Mouse (Mus musculus) myocyte (in vitro differentiated cells): ENCODE results near the gene Lyrm7.

ENCODE experiments used
- POLR2A ChIP-seq: IDR thresholded peaks from one replicate; pipeline ENCODE4 v1.6.1; 2011; ENCODE audit warnings: low read depth, mild to moderate bottlenecking, control low read depth, moderate library complexity; ENCODE audit not compliant: insufficient read length
- REST ChIP-seq: IDR thresholded peaks from one replicate; pipeline ENCODE4 v1.6.1; 2011; ENCODE audit warnings: mild to moderate bottlenecking, control low read depth, moderate library complexity; ENCODE audit not compliant: insufficient read depth, insufficient read length

DNA sequence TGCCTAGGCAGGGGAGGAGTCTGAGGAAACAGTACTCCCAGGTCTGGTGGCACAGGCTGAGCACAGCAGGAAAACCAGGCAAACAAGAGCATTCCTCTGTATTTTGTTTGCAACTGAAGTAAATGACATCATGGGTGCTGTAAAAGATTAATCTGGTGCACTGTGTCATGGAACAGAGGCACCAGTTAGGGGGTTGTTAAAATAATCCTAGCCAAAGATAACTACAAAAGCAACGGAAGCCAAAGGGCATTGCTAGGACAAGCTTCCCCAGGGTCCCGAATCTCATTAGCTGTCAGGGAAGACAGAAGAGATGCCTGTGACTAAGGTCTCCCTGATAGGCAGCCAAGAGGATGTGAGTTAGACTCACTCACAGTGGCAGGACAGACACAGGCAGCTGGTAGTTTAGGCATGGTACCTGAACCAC lies 20.3 kb upstream of the Lyrm7 start:
- TF ChIP-seq REST (no peak), POLR2A (no peak)
